Mouse (Mus musculus) small intestine, adult 2 months (tissue): ENCODE data around the gene 4930513O06Rik.

Source experiments
- CTCF ChIP-seq: fragments of 200-500 bp; IDR thresholded peaks from 2 replicates; pipeline ENCODE4 v1.5.1; 2012; ENCODE audit warnings: low read depth, mild to moderate bottlenecking, control low read depth, inconsistent platforms, low read length, moderate library complexity, mixed read lengths; ENCODE audit not compliant: insufficient replicate concordance, insufficient read length; ENCODE audit errors: extremely low read depth
- POLR2A ChIP-seq: fragments of 200-500 bp; IDR thresholded peaks from 2 replicates; pipeline ENCODE4 v1.6.1; 2012; ENCODE audit warnings: low read depth, mild to moderate bottlenecking, control low read depth, inconsistent platforms, low read length, moderate library complexity

- TF ChIP-seq POLR2A, result no peak
- no peak for TF ChIP-seq CTCF
Measured at GRCm38 (mm10) chrX:139039314-139039713, 46.7 kb upstream of the 4930513O06Rik start.
